Mouse (Mus musculus): Measurements from ENCODE around the gene Dync1i1. TPM values are rescaled to one million over a fixed set of nuclear protein-coding genes. Genes with fewer than 3 reads are reported as not detected.
A peak's percentile ranks its signal among the peaks of the same experiment; 100 is the strongest.

Dync1i1 gene
- polyA plus RNA-seq, 1 experiment, result 231 TPM

GRCm38 (mm10) chr6:5854048-5854836 is 128.8 kb downstream of the Dync1i1 start:
- no peak for DNase-seq (ENCODE audit: extremely low spot score in 1 of 2, low spot score in 1 of 2)

DNA sequence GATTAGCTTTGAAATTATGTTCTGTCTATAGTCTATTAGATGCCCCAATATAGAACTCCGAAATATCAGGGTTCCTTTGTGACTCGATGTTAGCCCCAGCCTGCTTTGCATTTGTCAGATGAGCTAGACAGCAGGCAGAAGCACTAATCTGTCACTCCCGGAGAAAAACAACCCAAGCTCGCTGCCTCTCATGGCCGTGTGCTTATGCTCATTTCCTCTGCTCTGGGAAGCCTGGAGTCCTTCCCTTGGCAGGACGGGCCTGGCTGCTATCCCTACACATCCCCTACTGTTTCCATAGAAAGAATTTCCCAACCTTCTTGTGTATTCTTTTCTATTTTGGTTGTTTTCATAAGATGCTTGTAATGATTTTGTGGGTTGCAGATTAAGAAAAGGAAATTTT is 130.1 kb downstream of the Dync1i1 start:
- DNase-seq (ENCODE audit: extremely low spot score in 1 of 2, low spot score in 1 of 2), result no peak

DNA sequence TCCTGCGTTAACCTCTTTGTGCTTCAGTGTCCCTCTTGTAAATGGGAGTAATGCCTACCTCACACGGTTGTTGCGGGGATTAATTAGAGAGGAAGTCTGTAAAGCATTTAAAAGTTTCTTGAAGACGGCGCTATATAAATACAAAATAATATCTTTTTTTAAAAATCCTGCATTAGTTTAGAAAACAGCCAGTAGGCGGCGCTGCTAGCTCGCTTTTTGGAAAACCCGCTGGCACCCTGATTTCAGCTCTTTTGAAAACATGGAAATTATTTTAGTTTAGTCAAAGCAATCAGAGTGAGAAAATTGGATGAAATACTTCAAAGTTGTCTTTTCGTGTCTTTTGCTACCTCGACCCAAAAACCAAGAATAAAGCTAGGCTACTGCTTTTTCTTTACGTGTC is 132.9 kb downstream of the Dync1i1 start:
- DNase-seq (ENCODE audit: extremely low spot score in 1 of 2, low spot score in 1 of 2), result peak in 1 of 2 experiments; percentile 77

GRCm38 (mm10) chr6:5858901-5859598 is 133.6 kb downstream of the Dync1i1 start:
- DNase-seq (ENCODE audit: extremely low spot score in 1 of 2, low spot score in 1 of 2), result no peak

- DNase-seq (ENCODE audit: extremely low spot score in 1 of 2, low spot score in 1 of 2), result no peak
Measured at GRCm38 (mm10) chr6:5859630-5860029, 134.2 kb downstream of the Dync1i1 start.

GRCm38 (mm10) chr6:5866091-5866490 is 140.7 kb downstream of the Dync1i1 start:
- no peak for DNase-seq (ENCODE audit: extremely low spot score in 1 of 2, low spot score in 1 of 2)

- DNase-seq (ENCODE audit: extremely low spot score in 1 of 2, low spot score in 1 of 2), result no peak
Measured at GRCm38 (mm10) chr6:5867221-5867620, 141.8 kb downstream of the Dync1i1 start.

DNA sequence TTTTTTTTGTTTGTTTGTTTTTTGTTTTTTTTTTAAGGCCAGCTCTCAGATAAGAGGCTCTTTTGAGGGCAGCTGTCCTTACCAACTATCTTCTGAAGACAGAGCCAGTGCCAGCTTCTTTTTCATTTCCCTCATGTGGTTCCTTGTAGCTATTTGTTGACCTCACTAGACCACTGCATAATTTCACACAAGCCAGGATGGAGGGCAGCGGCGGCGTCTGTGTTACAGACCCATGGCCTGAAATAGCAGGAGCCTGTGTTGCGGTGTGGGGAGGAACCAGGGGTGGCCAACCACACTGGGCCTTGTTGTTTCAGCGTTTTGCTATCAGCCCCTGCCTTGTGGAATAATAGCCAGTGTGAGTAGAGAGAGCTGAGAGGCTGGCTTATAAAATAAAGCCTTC is 145.6 kb downstream of the Dync1i1 start:
- no peak for DNase-seq (ENCODE audit: extremely low spot score in 1 of 2, low spot score in 1 of 2)

GRCm38 (mm10) chr6:5871581-5872298 is 146.3 kb downstream of the Dync1i1 start:
- no peak for DNase-seq (ENCODE audit: extremely low spot score in 1 of 2, low spot score in 1 of 2)

GRCm38 (mm10) chr6:5889341-5889740 is 163.9 kb downstream of the Dync1i1 start:
- no peak for DNase-seq (ENCODE audit: extremely low spot score in 1 of 2, low spot score in 1 of 2)

GRCm38 (mm10) chr6:5911295-5911694 is 185.9 kb downstream of the Dync1i1 start:
- peak; percentile 54 to 74 for DNase-seq (ENCODE audit: extremely low spot score in 1 of 2, low spot score in 1 of 2)

DNA sequence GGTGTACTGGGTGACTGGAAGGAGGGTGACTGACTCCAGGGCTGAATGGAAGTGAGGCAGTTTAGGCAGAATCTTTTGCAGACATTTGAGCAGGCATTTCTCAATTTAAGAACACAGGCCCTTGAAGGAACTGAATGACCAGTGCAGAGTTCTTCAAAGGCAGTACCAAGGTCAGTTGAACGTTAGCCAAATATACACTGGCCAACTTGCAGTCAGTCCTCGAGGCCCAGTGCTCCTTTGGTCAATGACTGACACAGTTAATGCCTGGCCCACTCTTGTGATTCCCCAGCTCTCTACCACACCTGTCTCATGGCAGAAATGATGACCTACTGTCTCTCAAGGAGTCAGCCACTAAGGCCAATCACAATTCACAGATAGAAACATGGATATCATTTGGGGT is 189.6 kb downstream of the Dync1i1 start:
- no peak for DNase-seq (ENCODE audit: extremely low spot score in 1 of 2, low spot score in 1 of 2)

DNA sequence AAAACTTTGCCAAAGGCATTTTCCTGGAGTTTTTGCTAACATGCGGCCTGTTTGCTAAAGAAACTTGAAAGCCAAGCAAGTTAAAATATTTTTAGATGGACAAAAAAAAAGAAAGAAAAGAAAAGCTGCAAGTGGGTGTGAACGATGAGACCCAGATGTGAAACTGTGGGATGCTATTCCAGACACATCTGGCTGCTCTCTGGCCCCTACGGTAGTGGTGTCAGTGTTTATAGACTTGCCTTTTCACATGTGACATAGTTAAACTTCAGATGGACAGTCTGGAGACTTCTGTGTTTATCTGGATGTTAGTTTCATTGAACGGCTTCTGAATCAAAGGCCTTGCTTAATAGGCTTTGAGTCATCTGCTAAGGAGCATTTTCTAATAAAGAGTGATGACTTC is 195.2 kb downstream of the Dync1i1 start:
- no peak for DNase-seq (ENCODE audit: extremely low spot score in 1 of 2, low spot score in 1 of 2)

- DNase-seq (ENCODE audit: extremely low spot score in 1 of 2, low spot score in 1 of 2), result no peak
Measured at GRCm38 (mm10) chr6:5922676-5923075, 197.2 kb downstream of the Dync1i1 start.

DNA sequence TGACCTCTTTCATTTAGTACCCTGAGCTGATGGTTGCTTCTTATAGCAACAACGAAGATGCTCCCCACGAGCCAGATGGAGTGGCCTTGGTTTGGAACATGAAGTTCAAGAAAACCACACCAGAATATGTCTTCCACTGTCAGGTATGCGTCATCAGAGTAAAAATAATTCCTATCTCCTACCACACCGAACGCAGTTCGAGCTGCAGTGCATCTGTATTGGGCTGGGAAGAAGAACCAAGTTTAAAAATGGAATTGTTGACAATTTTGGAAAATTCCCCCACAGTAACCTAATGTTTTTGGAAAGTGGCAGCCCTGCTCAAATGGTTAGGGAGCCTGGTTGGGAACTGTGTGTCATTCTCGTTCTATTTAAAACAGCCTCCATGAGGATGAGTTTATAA is 197.7 kb downstream of the Dync1i1 start:
- peak in 1 of 2 experiments; percentile 18 for DNase-seq (ENCODE audit: extremely low spot score in 1 of 2, low spot score in 1 of 2)

DNA sequence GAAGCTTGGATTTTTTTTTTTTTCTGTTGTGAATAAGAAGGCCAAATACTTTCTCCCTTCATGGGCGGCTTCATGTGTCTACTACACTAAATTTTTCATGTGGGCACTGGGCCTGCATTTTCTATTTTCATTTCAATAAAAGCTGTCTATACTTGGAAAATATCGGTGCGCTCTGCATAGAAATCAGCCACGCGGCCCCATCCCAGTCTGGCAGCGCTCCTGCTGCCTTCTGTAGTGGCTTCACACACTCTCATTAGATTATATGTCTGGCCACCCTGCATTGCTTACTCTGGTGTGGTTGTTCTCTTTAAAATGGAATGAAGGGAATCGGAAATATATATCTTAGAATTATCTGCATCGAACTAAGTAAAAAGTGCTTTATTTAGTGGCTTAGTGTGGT is 204.7 kb downstream of the Dync1i1 start:
- DNase-seq (ENCODE audit: extremely low spot score in 1 of 2, low spot score in 1 of 2), result peak in 1 of 2 experiments; percentile 53

DNA sequence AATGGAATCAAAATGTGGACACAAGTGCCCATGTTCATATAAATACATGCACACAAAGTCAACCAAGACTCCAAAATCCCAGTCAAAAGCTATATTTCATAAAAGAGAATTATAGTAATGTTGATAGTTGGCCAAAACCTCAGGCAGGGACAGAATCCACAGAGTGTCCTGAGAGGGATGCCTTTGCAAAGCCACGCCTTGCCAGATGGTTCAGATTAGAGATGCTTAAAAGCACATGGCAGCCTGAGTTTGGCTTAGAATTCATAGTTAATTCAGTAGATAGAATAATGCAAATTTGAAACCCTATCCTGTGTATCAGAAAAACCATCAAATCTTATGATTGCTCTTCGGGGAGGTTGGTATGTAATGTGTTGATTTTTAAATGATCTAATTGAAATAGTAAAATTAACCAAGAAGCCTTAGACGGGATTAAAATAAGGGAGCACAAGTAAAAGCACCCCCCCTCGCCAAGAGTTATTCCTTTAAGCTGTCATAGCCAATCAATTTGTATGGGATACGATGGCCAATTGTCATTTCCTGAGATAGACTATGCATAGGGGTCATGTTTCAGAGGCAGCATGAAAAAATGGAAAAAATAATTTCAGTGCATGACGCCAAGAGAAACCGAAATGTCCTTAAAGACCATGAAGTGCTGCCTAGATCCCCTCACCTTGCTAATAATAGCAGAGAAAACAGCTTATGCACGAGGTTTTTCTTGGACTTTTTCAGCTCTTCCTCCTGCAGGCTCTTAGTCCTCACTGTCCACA is 210.3 kb downstream of the Dync1i1 start:
- no peak for DNase-seq (ENCODE audit: extremely low spot score in 1 of 2, low spot score in 1 of 2)

DNA sequence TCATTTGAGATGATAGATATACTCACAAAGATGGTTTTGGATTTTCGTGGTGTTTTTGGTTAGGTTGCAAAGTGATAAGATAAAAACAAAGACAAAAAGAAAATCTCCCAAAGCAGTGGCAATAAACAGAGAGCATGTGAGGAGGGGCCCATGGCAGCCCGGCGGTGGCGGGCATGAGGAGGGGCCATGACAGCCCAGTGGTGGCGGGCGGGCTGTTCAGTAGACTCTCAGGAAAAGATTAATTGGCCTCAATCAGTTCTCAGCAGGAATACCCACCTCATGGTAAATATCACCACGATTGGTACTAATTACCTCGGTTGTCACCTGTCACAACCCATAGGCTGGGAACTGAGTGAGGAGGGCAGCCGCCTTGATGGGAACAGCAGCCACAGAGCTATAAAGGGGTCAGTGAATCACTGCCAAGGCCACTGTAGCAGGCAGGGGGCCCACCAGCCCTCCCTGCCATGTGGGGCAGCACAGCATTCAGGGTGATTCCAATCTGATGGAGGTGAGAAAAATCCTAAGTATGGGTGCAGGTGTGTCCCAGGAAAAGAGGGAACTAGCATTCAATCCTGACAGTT is 224.5 kb downstream of the Dync1i1 start:
- DNase-seq (ENCODE audit: extremely low spot score in 1 of 2, low spot score in 1 of 2), result no peak

GRCm38 (mm10) chr6:5956316-5956913 is 231.0 kb downstream of the Dync1i1 start:
- no peak for DNase-seq (ENCODE audit: extremely low spot score in 1 of 2, low spot score in 1 of 2)

GRCm38 (mm10) chr6:5960728-5961127 is 235.3 kb downstream of the Dync1i1 start:
- DNase-seq (ENCODE audit: extremely low spot score in 1 of 2, low spot score in 1 of 2), result no peak
